Mouse (Mus musculus) embryonic fibroblast, embryonic 13.5 days (primary cell): ENCODE measurements around the gene Slc26a5.

ENCODE experiments used
- CTCF ChIP-seq: IDR thresholded peaks from 2 replicates; pipeline ENCODE4 v1.5.1; 2011; ENCODE audit warnings: mild to moderate bottlenecking, control low read depth, low read length, moderate library complexity, borderline replicate concordance; ENCODE audit not compliant: insufficient read depth
- POLR2A ChIP-seq: IDR thresholded peaks from 2 replicates; pipeline ENCODE4 v1.6.1; 2011; ENCODE audit warnings: low read depth, mild to moderate bottlenecking, control low read depth, low read length, moderate library complexity

GRCm38 (mm10) chr5:21784161-21785052 is 81.0 kb downstream of the Slc26a5 start:
- no peak for TF ChIP-seq CTCF
- no peak for TF ChIP-seq POLR2A
